19 mouse cellular contexts compared by ENCODE assay signal in genomic region chr12:28598526-28598991, GRCm38 (mm10). TPM values are rescaled to one million over a fixed set of nuclear protein-coding genes. Genes with fewer than 3 reads are reported as not detected.
"Had no signal": no experiment of that assay in that cellular context is flagged by ENCODE, and none has a peak within 500 bp of the region (broad histone marks: within the 10 kb centered on the region; RNA-seq: fewer than 3 reads in every experiment).

No protein-coding gene starts in this region.

- H3K27ac ChIP-seq: kidney, embryonic 15.5 days; limb, embryonic 15.5 days; liver, embryonic 12.5 days; midbrain, embryonic 12.5 days; stomach, embryonic 15.5 days had no signal

- ATAC-seq: liver, embryonic 12.5 days had no signal

- H3K4me1 ChIP-seq: kidney, embryonic 15.5 days; liver, embryonic 12.5 days; stomach, embryonic 15.5 days had no signal

- H3K4me2 ChIP-seq: kidney, embryonic 15.5 days; limb, embryonic 15.5 days; liver, embryonic 12.5 days; lung, embryonic 14.5 days; midbrain, embryonic 12.5 days; stomach, embryonic 15.5 days had no signal

- H3K27me3 ChIP-seq: midbrain, embryonic 12.5 days; stomach, embryonic 15.5 days had no signal

- H3K9me3 ChIP-seq: kidney, embryonic 15.5 days; limb, embryonic 15.5 days; liver, embryonic 12.5 days; midbrain, embryonic 12.5 days; stomach, embryonic 15.5 days had no signal

- H3K36me3 ChIP-seq: kidney, embryonic 15.5 days; limb, embryonic 15.5 days; liver, embryonic 12.5 days; midbrain, embryonic 12.5 days; stomach, embryonic 15.5 days had no signal

- H3K9ac ChIP-seq: kidney, embryonic 15.5 days; limb, embryonic 15.5 days; liver, embryonic 12.5 days; lung, embryonic 14.5 days; midbrain, embryonic 12.5 days; stomach, embryonic 15.5 days had no signal

- H3K4me3 ChIP-seq: kidney, embryonic 15.5 days; limb, embryonic 15.5 days; liver, embryonic 12.5 days; midbrain, embryonic 12.5 days; stomach, embryonic 15.5 days had no signal

- DNase-seq: kidney, adult 2 months; kidney, postnatal 25 days; layer of hippocampus, adult 9-11 months; layer of hippocampus, postnatal 36 days; lung, embryonic 14.5 days; lung, postnatal 10 days; lung, postnatal 4 days; right cerebral cortex, postnatal 14 days; thymus, postnatal 36 days had no signal

RNA-seq across cellular contexts. Expression of gene Allc, which starts 16.2 kb away (rescaled TPM):
- polyA plus RNA-seq: kidney, embryonic 15.5 days; limb, embryonic 11.5 days; limb, embryonic 15.5 days; liver, embryonic 12.5 days; liver, embryonic 16.5 days; lung, embryonic 14.5 days; midbrain, embryonic 12.5 days; neural tube, embryonic 11.5 days; spleen, adult 2 months; stomach, embryonic 15.5 days; thymus, postnatal 0 days had no signal

RNA-seq across cellular contexts. Expression of gene Dcdc2c, which starts 46.4 kb away (rescaled TPM):
- polyA plus RNA-seq: kidney, adult 2 months; kidney, embryonic 15.5 days; limb, embryonic 11.5 days; liver, embryonic 12.5 days; liver, embryonic 16.5 days; neural tube, embryonic 11.5 days; spleen, adult 2 months had no signal
